Mouse (Mus musculus): ENCODE measurements at regions not wholly inside any gene's neighbourhood (a gene's known extent, or its start where the extent isn't known, plus 50 kb on each side); places are given as distances from the start of the nearest gene placed in this dataset.

DNA sequence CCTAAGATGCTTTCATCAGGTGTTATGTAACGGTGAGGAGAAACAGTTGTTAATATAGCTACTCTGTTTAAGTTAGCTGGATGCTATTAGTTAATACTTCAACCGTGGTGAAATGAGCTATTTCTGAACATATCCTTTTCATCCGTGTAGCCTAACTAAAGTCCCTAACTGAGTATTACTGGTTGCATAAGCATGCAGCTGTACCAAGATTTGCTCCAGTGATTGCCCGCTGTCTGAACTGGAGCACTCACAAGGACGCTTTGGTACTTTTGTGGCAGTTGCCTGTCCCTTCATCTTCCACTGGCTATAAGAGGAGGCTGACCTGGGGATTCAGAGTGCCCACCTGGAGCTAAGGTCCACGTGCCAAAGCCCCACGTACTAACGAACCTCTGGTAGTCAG lies 65.3 kb upstream of the Lnx1 start:
- TF ChIP-seq POLR2A (IDR thresholded peaks at IDR 0.05; ENCODE audit: low read depth, low read length): no peak
- TF ChIP-seq CTCF (IDR thresholded peaks at IDR 0.05; ENCODE audit: borderline replicate concordance, insufficient read depth, low read length): no peak
- peaks cover 8% of the 10 kb centered on the region for H3K4me1 ChIP-seq (ENCODE audit: control insufficient read depth, insufficient read depth, low read length)
- no peak overlapping the region for H3K27ac ChIP-seq (ENCODE audit: insufficient read depth, low read length)
- H3K4me3 ChIP-seq (ENCODE audit: insufficient read depth, low read length): no peak overlapping the region

DNA sequence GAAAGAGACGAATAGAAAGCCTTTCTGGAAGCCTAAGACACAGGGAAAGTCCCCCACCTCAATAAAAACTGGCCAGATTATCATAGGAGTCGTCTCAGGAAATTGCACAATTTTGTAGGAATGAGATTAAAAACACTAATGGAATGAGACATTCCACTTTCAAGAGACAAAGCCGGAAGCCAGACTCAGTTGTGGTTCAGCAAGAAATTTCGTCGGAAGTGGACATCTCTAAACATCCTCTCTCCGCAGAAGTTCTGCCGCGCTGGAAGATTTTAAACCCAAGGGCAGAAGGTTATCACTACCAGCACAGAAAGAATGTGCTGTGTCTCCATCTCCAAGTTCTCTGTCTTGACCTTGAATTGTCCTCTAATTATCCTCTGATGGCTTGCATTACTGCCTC lies 63.5 kb upstream of the Lnx1 start:
- TF ChIP-seq POLR2A (IDR thresholded peaks at IDR 0.05; ENCODE audit: low read depth, low read length): no peak
- TF ChIP-seq CTCF (IDR thresholded peaks at IDR 0.05; ENCODE audit: borderline replicate concordance, insufficient read depth, low read length): no peak
- Histone ChIP-seq H3K4me3 (ENCODE audit: insufficient read depth, low read length) (no peak overlapping the region), H3K27ac (ENCODE audit: insufficient read depth, low read length) (peak overlapping the region; percentile 57), H3K4me1 (ENCODE audit: control insufficient read depth, insufficient read depth, low read length) (peaks cover 8% of the 10 kb centered on the region)

DNA sequence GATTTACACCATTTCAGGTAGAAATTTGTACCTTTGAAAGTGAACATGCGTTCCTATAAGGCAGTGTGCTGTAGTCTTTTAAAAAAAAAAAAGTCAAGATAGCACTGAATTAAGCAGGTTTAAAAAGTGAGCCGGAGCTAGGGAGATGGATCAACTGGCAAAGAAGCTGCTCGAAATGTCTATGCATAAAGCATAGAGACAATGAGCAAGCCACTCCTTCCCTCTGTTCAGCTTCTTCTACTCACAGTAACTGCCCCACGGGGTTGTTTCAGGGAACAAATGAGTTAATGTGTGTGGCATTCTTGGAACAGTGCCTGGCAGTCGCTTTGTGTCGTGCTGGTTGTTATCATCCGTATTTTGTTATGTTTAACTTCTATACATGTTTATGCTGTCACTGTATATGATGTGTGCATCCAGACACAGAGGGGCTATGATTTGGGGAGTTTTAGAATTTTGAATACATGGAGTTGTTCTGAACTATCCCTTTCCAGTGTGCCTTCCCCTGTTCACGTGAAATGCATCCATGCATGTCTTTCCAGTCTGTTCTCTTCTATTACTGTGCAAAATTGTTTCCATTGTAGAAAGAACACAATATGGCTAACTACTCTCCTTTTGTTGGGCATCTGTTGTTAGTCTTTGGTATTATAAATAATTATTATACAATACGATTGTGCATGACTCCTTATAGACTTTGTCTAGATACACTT lies 62.5 kb upstream of the Lnx1 start:
- no peak for TF ChIP-seq POLR2A (IDR thresholded peaks at IDR 0.05; ENCODE audit: low read depth, low read length)
- no peak for TF ChIP-seq CTCF (IDR thresholded peaks at IDR 0.05; ENCODE audit: borderline replicate concordance, insufficient read depth, low read length)
- H3K27ac ChIP-seq (ENCODE audit: insufficient read depth, low read length): peak overlapping the region; percentile 57
- H3K4me1 ChIP-seq (ENCODE audit: control insufficient read depth, insufficient read depth, low read length): peaks cover 8% of the 10 kb centered on the region
- H3K4me3 ChIP-seq (ENCODE audit: insufficient read depth, low read length): no peak overlapping the region

DNA sequence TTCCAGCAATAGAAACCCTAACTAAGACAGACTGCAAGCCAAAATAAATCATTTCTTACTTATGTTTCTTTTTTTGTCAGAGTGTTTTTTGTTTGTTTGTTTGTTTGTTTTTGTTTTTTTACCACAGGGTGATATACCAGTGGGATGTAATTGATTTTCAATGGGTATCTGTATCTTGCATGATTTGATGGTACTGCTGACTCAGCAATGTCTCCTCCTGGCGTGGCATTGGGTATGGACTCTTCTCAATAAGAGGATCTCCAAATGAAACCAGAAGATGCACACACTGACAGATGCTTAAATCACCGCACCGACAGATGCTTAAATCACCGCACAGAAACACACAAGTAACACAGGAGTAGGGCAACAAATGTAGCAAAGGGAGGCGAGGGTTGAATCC lies 54.8 kb upstream of the Lnx1 start:
- TF ChIP-seq POLR2A (IDR thresholded peaks at IDR 0.05; ENCODE audit: low read depth, low read length) (no peak), CTCF (IDR thresholded peaks at IDR 0.05; ENCODE audit: borderline replicate concordance, insufficient read depth, low read length) (no peak)

DNA sequence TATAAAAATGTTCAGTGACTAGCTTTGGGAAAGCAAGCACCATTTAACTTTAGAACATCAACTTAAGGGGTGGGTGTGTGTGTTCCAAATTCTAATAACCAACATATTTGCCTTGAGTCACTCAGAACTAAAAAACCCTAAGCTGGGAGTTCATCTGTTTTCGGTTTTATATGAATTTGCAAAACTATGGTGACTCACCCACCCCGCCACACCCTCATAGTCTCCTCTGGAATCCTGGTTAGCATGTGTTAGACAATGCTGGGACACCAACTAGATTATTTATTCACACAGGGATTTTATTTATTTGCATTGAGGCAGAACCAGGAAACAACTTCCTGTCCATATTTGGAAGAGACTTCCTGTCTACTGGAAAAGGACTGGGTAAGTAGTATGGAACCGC lies 50.2 kb upstream of the Lnx1 start:
- peaks cover 12% of the 10 kb centered on the region for H3K4me1 ChIP-seq (ENCODE audit: control insufficient read depth, insufficient read depth, low read length)
- H3K27ac ChIP-seq (ENCODE audit: insufficient read depth, low read length): peak overlapping the region; percentile 95
- no peak overlapping the region for H3K4me3 ChIP-seq (ENCODE audit: insufficient read depth, low read length)
- TF ChIP-seq CTCF (IDR thresholded peaks at IDR 0.05; ENCODE audit: borderline replicate concordance, insufficient read depth, low read length) (no peak), POLR2A (IDR thresholded peaks at IDR 0.05; ENCODE audit: low read depth, low read length) (no peak)

More for the DNA sequence above, 54.8 kb upstream of the Lnx1 start:
- Histone ChIP-seq H3K4me3 (ENCODE audit: insufficient read depth, low read length) (no peak overlapping the region), H3K4me1 (ENCODE audit: control insufficient read depth, insufficient read depth, low read length) (peaks cover 7% of the 10 kb centered on the region), H3K27ac (ENCODE audit: insufficient read depth, low read length) (no peak overlapping the region)

Measured in embryonic fibroblast, embryonic 13.5 days (primary cell).